Mouse (Mus musculus): ENCODE data around the gene Igf1r. TPM values are rescaled to one million over a fixed set of nuclear protein-coding genes. Genes with fewer than 3 reads are reported as not detected.

Gene Igf1r
- polyA plus RNA-seq, 1 experiment from 2014 or later: 18.1 TPM

DNA sequence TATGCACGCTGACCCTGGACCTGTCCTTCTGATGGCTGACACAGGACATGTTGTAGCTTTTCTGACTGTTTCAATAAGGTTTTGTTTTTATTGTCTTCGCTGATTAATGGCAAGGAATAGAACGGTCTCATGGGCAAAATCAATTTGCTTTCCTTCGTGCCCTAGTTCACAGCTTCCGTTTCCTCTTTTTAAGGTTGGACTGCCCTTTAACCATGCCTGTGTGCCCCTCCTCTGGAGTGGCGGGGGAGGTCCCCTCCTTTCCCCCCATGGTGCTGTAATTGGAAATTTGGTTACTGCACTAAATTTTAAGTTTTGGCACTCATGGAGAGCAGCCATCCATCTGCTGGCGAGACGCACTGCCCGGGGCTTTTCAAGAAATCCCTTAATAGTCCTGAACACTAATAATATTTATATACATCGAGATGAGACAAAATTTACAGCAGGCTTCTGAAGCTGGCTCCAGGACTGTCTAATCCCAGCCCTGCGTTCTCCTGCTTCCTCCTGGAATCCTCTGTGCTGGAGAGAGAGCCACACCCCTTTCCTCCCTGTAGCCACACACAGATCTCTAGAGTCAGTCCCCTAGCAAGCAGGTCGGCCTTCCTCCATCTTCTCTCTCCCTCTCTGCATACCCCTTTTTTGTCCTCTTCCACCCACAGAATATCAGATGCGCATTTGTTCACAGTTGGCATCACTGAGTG is 207.6 kb downstream of the Igf1r start:
- 0 out of 2 replicates have a peak overlapping the region, but pooled peaks have one; percentile 31 for H3K27ac ChIP-seq
- TF ChIP-seq CTCF (IDR thresholded peaks at IDR 0.05; ENCODE audit: low read depth): no peak
- no peak overlapping the region for H3K4me3 ChIP-seq (replicated peaks; ENCODE audit: low read depth, low read length)
- DNase-seq (ENCODE audit: low spot score): peak; percentile 39
- no peak for ATAC-seq (replicated peaks; ENCODE audit: low FRiP score, low read depth)
- H3K9ac ChIP-seq (ENCODE audit: low read depth, low read length): no peak overlapping the region
- no peaks in the 10 kb centered on the region for H3K27me3 ChIP-seq (ENCODE audit: insufficient read depth, low read length)
- H3K9me3 ChIP-seq (replicated peaks; ENCODE audit: low read length): no peaks in the 10 kb centered on the region
- H3K36me3 ChIP-seq (ENCODE audit: insufficient read depth, low read length): 0 out of 2 replicates have a peak, but pooled peaks cover 5% of the 10 kb centered on the region
- peaks cover 14% of the 10 kb centered on the region for H3K4me1 ChIP-seq (replicated peaks; ENCODE audit: insufficient read depth, low read length)
- 30% methylated on average over 13 of the region's 13 CpGs for WGBS
- peak overlapping the region; percentile 8; the same call in 1 of the 2 replicates for H3K4me2 ChIP-seq (ENCODE audit: low read length)

DNA sequence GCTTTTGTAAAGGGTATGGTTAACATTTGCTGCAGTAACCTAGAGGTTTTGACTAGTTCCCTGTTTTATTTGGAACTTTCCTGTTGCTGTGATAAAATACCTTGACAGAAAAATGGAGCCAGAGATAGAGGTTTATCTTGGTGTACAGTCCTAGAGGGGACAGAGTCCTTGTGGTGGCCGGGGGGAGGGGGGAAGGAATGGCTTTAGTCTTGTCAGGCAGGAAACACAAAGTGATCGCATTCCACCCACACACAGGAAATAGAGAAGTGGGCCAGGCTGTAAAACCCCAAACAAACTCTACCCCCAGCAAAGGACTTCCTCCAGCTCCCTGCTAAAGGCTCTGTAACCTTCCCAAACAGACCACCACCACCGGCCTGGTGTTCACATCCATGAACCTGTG is 211.4 kb downstream of the Igf1r start:
- H3K27me3 ChIP-seq (ENCODE audit: insufficient read depth, low read length): no peaks in the 10 kb centered on the region
- H3K4me3 ChIP-seq (replicated peaks; ENCODE audit: low read depth, low read length): no peak overlapping the region
- H3K27ac ChIP-seq: no peak overlapping the region
- no peak overlapping the region for H3K9ac ChIP-seq (ENCODE audit: low read depth, low read length)
- no peak for TF ChIP-seq CTCF (IDR thresholded peaks at IDR 0.05; ENCODE audit: low read depth)
- H3K36me3 ChIP-seq (ENCODE audit: insufficient read depth, low read length): peaks cover 11% of the 10 kb centered on the region; the same call in 1 of the 2 replicates
- DNase-seq (ENCODE audit: low spot score) (peak; percentile 25), ATAC-seq (replicated peaks; ENCODE audit: low FRiP score, low read depth) (no peak)
- H3K4me2 ChIP-seq (ENCODE audit: low read length): no peak overlapping the region
- no peaks in the 10 kb centered on the region for H3K9me3 ChIP-seq (replicated peaks; ENCODE audit: low read length)
- H3K4me1 ChIP-seq (replicated peaks; ENCODE audit: insufficient read depth, low read length): peaks cover 14% of the 10 kb centered on the region
- 49% methylated on average over 3 of the region's 3 CpGs for WGBS

DNA sequence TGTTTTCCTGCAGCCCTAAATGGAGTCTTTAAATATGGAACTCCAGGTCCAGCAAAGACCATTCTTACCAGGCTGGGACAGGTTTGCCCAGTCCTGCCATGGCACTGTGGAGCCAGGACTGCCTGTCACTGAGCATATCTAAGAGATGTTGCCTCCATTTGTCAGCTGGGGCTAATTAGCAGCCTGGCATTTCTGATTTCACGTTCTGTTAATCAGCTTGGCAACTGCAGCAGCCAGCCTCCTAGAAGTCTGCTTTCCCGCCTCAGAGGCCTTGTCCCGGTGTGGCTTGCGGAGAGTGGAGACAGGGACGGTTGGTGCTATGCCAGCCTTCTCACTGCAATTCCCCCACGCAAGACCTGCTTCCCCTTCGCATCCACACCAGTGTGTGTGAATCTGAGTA is 220.1 kb downstream of the Igf1r start:
- no peaks in the 10 kb centered on the region for H3K9me3 ChIP-seq (replicated peaks; ENCODE audit: low read length)
- H3K4me1 ChIP-seq (replicated peaks; ENCODE audit: insufficient read depth, low read length): no peaks in the 10 kb centered on the region
- no peak overlapping the region for H3K4me3 ChIP-seq (replicated peaks; ENCODE audit: low read depth, low read length)
- H3K4me2 ChIP-seq (ENCODE audit: low read length): no peak overlapping the region
- H3K9ac ChIP-seq (ENCODE audit: low read depth, low read length): no peak overlapping the region
- H3K36me3 ChIP-seq (ENCODE audit: insufficient read depth, low read length): peaks cover 24% of the 10 kb centered on the region; the same call in 1 of the 2 replicates
- WGBS: 90% methylated on average over 7 of the region's 7 CpGs
- ATAC-seq (replicated peaks; ENCODE audit: low FRiP score, low read depth) (no peak), DNase-seq (ENCODE audit: low spot score) (no peak)
- TF ChIP-seq CTCF (IDR thresholded peaks at IDR 0.05; ENCODE audit: low read depth): no peak
- no peak overlapping the region for H3K27ac ChIP-seq
- no peaks in the 10 kb centered on the region for H3K27me3 ChIP-seq (ENCODE audit: insufficient read depth, low read length)

DNA sequence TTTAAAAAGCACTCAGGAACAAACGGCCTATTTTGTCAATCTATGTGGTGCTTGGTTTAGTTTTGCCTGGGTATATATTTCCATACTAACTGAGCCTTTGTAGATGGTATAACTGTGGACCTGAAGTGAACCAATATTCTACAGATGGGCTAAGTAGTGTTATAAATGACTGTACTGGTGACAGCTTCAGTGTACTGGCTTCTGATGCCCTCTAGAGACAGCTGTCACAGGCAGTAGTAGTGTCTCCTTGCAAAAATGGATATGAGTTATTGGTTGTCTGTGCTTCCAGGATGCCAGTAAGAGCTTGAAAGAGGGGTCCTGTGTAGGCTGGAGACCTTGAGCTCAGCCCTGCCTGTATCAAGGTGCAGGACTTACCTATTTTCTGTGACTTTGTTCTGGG is 227.0 kb downstream of the Igf1r start:
- Histone ChIP-seq H3K4me1 (replicated peaks; ENCODE audit: insufficient read depth, low read length) (peaks cover 16% of the 10 kb centered on the region; the same call in 1 of the 2 replicates), H3K4me2 (ENCODE audit: low read length) (no peak overlapping the region), H3K27me3 (ENCODE audit: insufficient read depth, low read length) (no peaks in the 10 kb centered on the region), H3K27ac (no peak overlapping the region), H3K36me3 (ENCODE audit: insufficient read depth, low read length) (peaks cover 14% of the 10 kb centered on the region), H3K4me3 (replicated peaks; ENCODE audit: low read depth, low read length) (no peak overlapping the region), H3K9ac (ENCODE audit: low read depth, low read length) (no peak overlapping the region), H3K9me3 (replicated peaks; ENCODE audit: low read length) (no peaks in the 10 kb centered on the region)
- no peak for ATAC-seq (replicated peaks; ENCODE audit: low FRiP score, low read depth)
- no peak for DNase-seq (ENCODE audit: low spot score)
- 95% methylated on average over 1 of the region's 1 CpGs for WGBS
- peak; percentile 32; the same call in 1 of the 2 replicates for TF ChIP-seq CTCF (IDR thresholded peaks at IDR 0.05; ENCODE audit: low read depth)

DNA sequence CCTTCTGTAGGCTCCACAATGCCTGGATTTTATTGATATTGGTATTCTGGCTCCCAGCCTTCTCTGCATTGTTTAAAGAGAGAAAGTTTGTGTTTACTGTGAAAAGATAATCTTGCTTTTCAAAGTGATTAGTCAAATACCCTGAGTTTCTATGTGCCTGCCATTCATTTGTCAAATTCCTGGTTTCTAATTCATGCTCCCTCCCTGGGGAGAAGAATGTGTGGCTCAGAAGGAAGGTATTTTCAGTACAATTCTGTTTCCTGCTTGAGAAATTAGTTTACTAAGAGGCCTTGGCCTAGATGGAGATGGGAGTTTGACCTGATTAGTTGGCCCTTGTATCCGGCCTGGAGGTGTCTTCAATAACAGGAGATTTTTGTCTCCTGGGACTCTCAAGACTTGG is 228.5 kb downstream of the Igf1r start:
- peaks cover 24% of the 10 kb centered on the region for H3K36me3 ChIP-seq (ENCODE audit: insufficient read depth, low read length)
- 76% methylated on average over 1 of the region's 1 CpGs for WGBS
- no peaks in the 10 kb centered on the region for H3K27me3 ChIP-seq (ENCODE audit: insufficient read depth, low read length)
- no peak for DNase-seq (ENCODE audit: low spot score)
- no peak overlapping the region for H3K4me3 ChIP-seq (replicated peaks; ENCODE audit: low read depth, low read length)
- ATAC-seq (replicated peaks; ENCODE audit: low FRiP score, low read depth): no peak
- H3K9me3 ChIP-seq (replicated peaks; ENCODE audit: low read length): no peaks in the 10 kb centered on the region
- no peak overlapping the region for H3K4me2 ChIP-seq (ENCODE audit: low read length)
- H3K9ac ChIP-seq (ENCODE audit: low read depth, low read length): no peak overlapping the region
- no peak for TF ChIP-seq CTCF (IDR thresholded peaks at IDR 0.05; ENCODE audit: low read depth)
- H3K27ac ChIP-seq: 0 out of 2 replicates have a peak overlapping the region, but pooled peaks have one; percentile 5
- peaks cover 16% of the 10 kb centered on the region; the same call in 1 of the 2 replicates for H3K4me1 ChIP-seq (replicated peaks; ENCODE audit: insufficient read depth, low read length)

DNA sequence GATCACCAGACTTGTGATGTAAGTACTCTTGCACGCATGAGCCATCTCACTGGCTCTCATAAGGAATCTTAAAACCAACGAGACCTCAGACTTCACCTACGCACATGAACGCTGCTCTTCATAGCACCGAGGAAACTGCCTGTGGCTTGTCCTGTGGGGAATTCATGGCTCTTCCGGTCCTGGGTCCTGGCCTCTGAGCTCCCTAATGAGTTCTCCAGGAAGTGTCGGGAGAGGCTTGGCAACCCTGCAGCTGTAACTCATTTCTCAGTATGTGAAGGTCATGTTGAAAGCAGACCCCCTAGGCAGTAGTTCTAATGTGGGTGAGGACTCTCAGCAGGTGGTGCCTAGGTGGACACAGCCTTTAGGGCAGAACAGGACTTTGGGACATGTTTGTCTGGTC is 229.4 kb downstream of the Igf1r start:
- Histone ChIP-seq H3K9ac (ENCODE audit: low read depth, low read length) (no peak overlapping the region), H3K36me3 (ENCODE audit: insufficient read depth, low read length) (peaks cover 28% of the 10 kb centered on the region), H3K27ac (no peak overlapping the region), H3K4me1 (replicated peaks; ENCODE audit: insufficient read depth, low read length) (peaks cover 16% of the 10 kb centered on the region; the same call in 1 of the 2 replicates), H3K4me3 (replicated peaks; ENCODE audit: low read depth, low read length) (no peak overlapping the region), H3K9me3 (replicated peaks; ENCODE audit: low read length) (no peaks in the 10 kb centered on the region), H3K27me3 (ENCODE audit: insufficient read depth, low read length) (no peaks in the 10 kb centered on the region), H3K4me2 (ENCODE audit: low read length) (no peak overlapping the region)
- peak; percentile 66 for DNase-seq (ENCODE audit: low spot score)
- no peak for ATAC-seq (replicated peaks; ENCODE audit: low FRiP score, low read depth)
- TF ChIP-seq CTCF (IDR thresholded peaks at IDR 0.05; ENCODE audit: low read depth): no peak
- 22% methylated on average over 7 of the region's 7 CpGs for WGBS
